Mouse (Mus musculus): Measurements from ENCODE around the gene Nmrk1. TPM values are rescaled to one million over a fixed set of nuclear protein-coding genes. Genes with fewer than 3 reads are reported as not detected.

Nmrk1 gene
- polyA plus RNA-seq, 1 experiment, result 14.9 TPM

GRCm38 (mm10) chr19:18590234-18590633, 41.5 kb upstream of the Nmrk1 start:
- no peak for TF ChIP-seq POLR2A (IDR thresholded peaks at IDR 0.05; ENCODE audit: borderline replicate concordance, control insufficient read depth, low read depth, low read length)
- no peak for TF ChIP-seq CTCF (IDR thresholded peaks at IDR 0.05; ENCODE audit: control insufficient read depth, insufficient read depth, low read length)
- H3K4me3 ChIP-seq (replicated peaks; ENCODE audit: control insufficient read depth, low read depth, low read length), result no peak overlapping the region
- 94% methylated on average over 5 of the region's 5 CpGs for WGBS
- no peak overlapping the region for H3K27ac ChIP-seq (ENCODE audit: control insufficient read depth, insufficient read depth, low read depth, low read length, poor library complexity)
- peaks cover 8% of the 10 kb centered on the region for H3K4me1 ChIP-seq (ENCODE audit: control insufficient read depth, insufficient read depth, low read length)

- TF ChIP-seq POLR2A (IDR thresholded peaks at IDR 0.05; ENCODE audit: borderline replicate concordance, control insufficient read depth, low read depth, low read length), result no peak
- TF ChIP-seq CTCF (IDR thresholded peaks at IDR 0.05; ENCODE audit: control insufficient read depth, insufficient read depth, low read length), result no peak
- Histone ChIP-seq H3K4me1 (ENCODE audit: control insufficient read depth, insufficient read depth, low read length) (peaks cover 7% of the 10 kb centered on the region), H3K27ac (ENCODE audit: control insufficient read depth, insufficient read depth, low read depth, low read length, poor library complexity) (peak overlapping the region; percentile 38; the same call in 1 of the 2 replicates), H3K4me3 (replicated peaks; ENCODE audit: control insufficient read depth, low read depth, low read length) (no peak overlapping the region)
- WGBS, result 17% methylated on average over 5 of the region's 5 CpGs
These were observed 40.8 kb upstream of the Nmrk1 start for GRCm38 (mm10) chr19:18590942-18591354.

GRCm38 (mm10) chr19:18592919-18593318, 38.8 kb upstream of the Nmrk1 start:
- WGBS, result 80% methylated on average over 6 of the region's 6 CpGs
- Histone ChIP-seq H3K4me3 (replicated peaks; ENCODE audit: control insufficient read depth, low read depth, low read length) (no peak overlapping the region), H3K27ac (ENCODE audit: control insufficient read depth, insufficient read depth, low read depth, low read length, poor library complexity) (no peak overlapping the region), H3K4me1 (ENCODE audit: control insufficient read depth, insufficient read depth, low read length) (peaks cover 7% of the 10 kb centered on the region)
- no peak for TF ChIP-seq POLR2A (IDR thresholded peaks at IDR 0.05; ENCODE audit: borderline replicate concordance, control insufficient read depth, low read depth, low read length)
- TF ChIP-seq CTCF (IDR thresholded peaks at IDR 0.05; ENCODE audit: control insufficient read depth, insufficient read depth, low read length), result no peak

GRCm38 (mm10) chr19:18593722-18594121, 38.0 kb upstream of the Nmrk1 start:
- 64% methylated on average over 10 of the region's 10 CpGs for WGBS
- Histone ChIP-seq H3K4me3 (replicated peaks; ENCODE audit: control insufficient read depth, low read depth, low read length) (no peak overlapping the region), H3K27ac (ENCODE audit: control insufficient read depth, insufficient read depth, low read depth, low read length, poor library complexity) (no peak overlapping the region), H3K4me1 (ENCODE audit: control insufficient read depth, insufficient read depth, low read length) (peaks cover 7% of the 10 kb centered on the region)
- no peak for TF ChIP-seq POLR2A (IDR thresholded peaks at IDR 0.05; ENCODE audit: borderline replicate concordance, control insufficient read depth, low read depth, low read length)
- TF ChIP-seq CTCF (IDR thresholded peaks at IDR 0.05; ENCODE audit: control insufficient read depth, insufficient read depth, low read length), result no peak

DNA sequence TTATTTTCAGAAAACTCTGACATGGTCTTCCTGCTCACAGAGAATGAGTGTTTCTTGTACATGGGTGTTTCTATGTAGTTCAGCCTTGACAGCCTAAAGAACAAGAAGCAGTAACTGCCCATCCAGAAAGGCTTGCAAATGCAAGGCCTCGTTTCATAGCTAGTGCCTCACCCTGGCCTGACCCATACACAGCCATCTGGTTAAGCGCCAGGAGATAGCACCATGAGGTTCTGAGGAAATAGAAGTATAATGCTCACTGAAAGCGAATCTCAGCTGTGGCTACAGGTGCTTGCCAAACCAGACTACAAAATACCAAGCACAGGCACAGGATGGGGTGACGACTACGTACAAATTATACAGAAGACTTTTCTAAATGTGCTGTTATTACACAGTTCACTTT, 34.9 kb upstream of the Nmrk1 start:
- H3K27ac ChIP-seq (ENCODE audit: control insufficient read depth, insufficient read depth, low read depth, low read length, poor library complexity), result no peak overlapping the region
- 86% methylated on average over 5 of the region's 5 CpGs for WGBS
- TF ChIP-seq CTCF (IDR thresholded peaks at IDR 0.05; ENCODE audit: control insufficient read depth, insufficient read depth, low read length) (no peak), POLR2A (IDR thresholded peaks at IDR 0.05; ENCODE audit: borderline replicate concordance, control insufficient read depth, low read depth, low read length) (no peak)
- H3K4me3 ChIP-seq (replicated peaks; ENCODE audit: control insufficient read depth, low read depth, low read length), result no peak overlapping the region
- H3K4me1 ChIP-seq (ENCODE audit: control insufficient read depth, insufficient read depth, low read length), result peaks cover 9% of the 10 kb centered on the region; the same call in 1 of the 2 replicates

GRCm38 (mm10) chr19:18597772-18598171, 34.0 kb upstream of the Nmrk1 start:
- peaks cover 8% of the 10 kb centered on the region; the same call in 1 of the 2 replicates for H3K4me1 ChIP-seq (ENCODE audit: control insufficient read depth, insufficient read depth, low read length)
- WGBS, result 75% methylated on average over 6 of the region's 6 CpGs
- TF ChIP-seq POLR2A (IDR thresholded peaks at IDR 0.05; ENCODE audit: borderline replicate concordance, control insufficient read depth, low read depth, low read length) (no peak), CTCF (IDR thresholded peaks at IDR 0.05; ENCODE audit: control insufficient read depth, insufficient read depth, low read length) (no peak)
- no peak overlapping the region for H3K4me3 ChIP-seq (replicated peaks; ENCODE audit: control insufficient read depth, low read depth, low read length)
- no peak overlapping the region for H3K27ac ChIP-seq (ENCODE audit: control insufficient read depth, insufficient read depth, low read depth, low read length, poor library complexity)

GRCm38 (mm10) chr19:18598265-18598926, 33.4 kb upstream of the Nmrk1 start:
- no peak overlapping the region for H3K4me3 ChIP-seq (replicated peaks; ENCODE audit: control insufficient read depth, low read depth, low read length)
- WGBS, result 71% methylated on average over 3 of the region's 3 CpGs
- TF ChIP-seq POLR2A (IDR thresholded peaks at IDR 0.05; ENCODE audit: borderline replicate concordance, control insufficient read depth, low read depth, low read length), result no peak
- no peak for TF ChIP-seq CTCF (IDR thresholded peaks at IDR 0.05; ENCODE audit: control insufficient read depth, insufficient read depth, low read length)
- H3K27ac ChIP-seq (ENCODE audit: control insufficient read depth, insufficient read depth, low read depth, low read length, poor library complexity), result no peak overlapping the region
- H3K4me1 ChIP-seq (ENCODE audit: control insufficient read depth, insufficient read depth, low read length), result peaks cover 10% of the 10 kb centered on the region; the same call in 1 of the 2 replicates

- H3K4me3 ChIP-seq (replicated peaks; ENCODE audit: control insufficient read depth, low read depth, low read length), result no peak overlapping the region
- 82% methylated on average over 8 of the region's 8 CpGs for WGBS
- H3K27ac ChIP-seq (ENCODE audit: control insufficient read depth, insufficient read depth, low read depth, low read length, poor library complexity), result no peak overlapping the region
- H3K4me1 ChIP-seq (ENCODE audit: control insufficient read depth, insufficient read depth, low read length), result peaks cover 9% of the 10 kb centered on the region
- no peak for TF ChIP-seq CTCF (IDR thresholded peaks at IDR 0.05; ENCODE audit: control insufficient read depth, insufficient read depth, low read length)
- no peak for TF ChIP-seq POLR2A (IDR thresholded peaks at IDR 0.05; ENCODE audit: borderline replicate concordance, control insufficient read depth, low read depth, low read length)
These were observed 32.7 kb upstream of the Nmrk1 start for GRCm38 (mm10) chr19:18599051-18599450.
